Mouse (Mus musculus) megakaryocyte-erythroid progenitor cell, adult 5 weeks (primary cell): ENCODE data around the gene Parpbp. TPM values are rescaled to one million over a fixed set of nuclear protein-coding genes. Genes with fewer than 3 reads are reported as not detected.

ENCODE experiments used
- polyA plus RNA-seq: library from polyadenylated mRNA; stranded (reverse); fragments of >175 nt; gene quantifications from 2 replicates; pipeline ENCODE4 v1.2.3, GENCODE M21; 2012

Parpbp gene
- 0.63 and 0.68 TPM in 2 replicates for polyA plus RNA-seq

DNA sequence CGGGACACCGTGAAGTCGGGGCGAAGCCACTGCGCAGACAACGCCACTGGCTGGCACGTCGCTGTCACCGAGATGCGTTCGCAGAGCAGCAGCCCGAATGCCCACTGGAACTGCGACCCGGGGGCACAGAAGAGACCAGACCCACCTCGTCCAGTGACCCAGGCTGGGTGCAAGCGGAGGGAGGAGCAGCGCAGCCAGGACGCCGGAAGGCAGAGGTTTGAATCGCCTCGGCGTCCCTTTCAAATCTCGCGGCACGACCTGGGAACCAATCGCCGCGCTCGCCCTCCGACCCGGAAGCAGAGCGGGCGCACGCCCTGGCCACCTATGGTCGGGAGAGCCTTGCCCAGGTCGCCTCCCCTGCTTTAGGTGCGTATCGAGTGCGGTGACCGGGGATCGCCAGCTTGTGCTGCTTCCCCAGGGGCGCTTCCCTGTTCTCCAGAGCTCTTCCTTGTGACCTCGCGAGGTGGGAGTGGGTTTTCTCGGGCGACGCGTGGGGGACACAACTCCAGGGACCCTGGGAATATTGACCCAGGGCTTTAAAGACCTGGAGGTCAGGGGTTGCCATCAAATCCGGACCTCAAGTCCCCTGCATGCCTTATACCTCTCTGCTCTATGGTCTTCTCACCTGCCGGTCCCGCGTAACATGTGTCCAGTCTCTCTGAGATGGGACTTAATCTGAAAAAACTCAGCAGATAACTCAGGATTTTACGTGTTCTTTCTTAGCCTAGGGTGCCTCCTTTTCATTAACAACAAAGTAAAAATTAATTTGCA is at the start of gene Parpbp, which contains the start of gene Nup37:
Gene Parpbp (minus strand): TSS at position 235 of the 771 bp plus-strand sequence.
Gene Nup37 (plus strand): TSS at position 286 of the 771 bp plus-strand sequence.

DNA sequence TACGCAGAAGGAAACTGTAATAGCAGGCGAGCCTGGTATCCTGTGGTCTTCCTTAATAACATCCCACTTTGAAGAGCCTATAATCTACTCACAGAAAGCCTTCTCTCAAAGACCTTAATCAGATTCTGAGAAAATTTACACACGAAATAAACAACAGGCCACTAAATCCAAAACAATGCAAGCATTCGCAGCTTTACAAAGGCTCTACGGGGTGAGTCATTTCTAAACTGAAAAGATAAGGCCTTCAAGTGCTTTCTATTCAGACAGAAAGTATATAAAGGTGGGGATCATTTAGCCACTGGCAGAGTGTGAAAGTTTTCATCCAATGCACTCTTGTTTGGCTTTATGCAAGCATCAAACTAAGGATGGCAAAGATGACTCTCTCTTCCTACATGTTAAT is 56.0 kb downstream of the Parpbp start, which contains the start of gene Pmch:
Gene Pmch (plus strand): TSS at position 301 of the 400 bp plus-strand sequence.

Other genes with a start within 250 kb of the Parpbp start
- gene Pmch, start 55.9 kb downstream of the Parpbp start, polyA plus RNA-seq: not detected in 2 replicates
- gene Nup37, start 51 bp upstream of the Parpbp start, polyA plus RNA-seq: 2.2 and 3.0 TPM in 2 replicates
- 20.5 and 22.0 TPM in 2 replicates for gene Washc3, start 54.2 kb upstream of the Parpbp start, polyA plus RNA-seq
- 2.1 and 2.6 TPM in 2 replicates for gene Dram1, start 232.1 kb upstream of the Parpbp start, polyA plus RNA-seq
- 5.7 and 6.2 TPM in 2 replicates for gene Gnptab, start 232.2 kb upstream of the Parpbp start, polyA plus RNA-seq